Mouse (Mus musculus) urinary bladder, postnatal 10 days (tissue): ENCODE measurements around the gene Mrpl33.

Experiments
- DNase-seq: peaks from one replicate; pipeline ENCODE4 v3.0.0; 2022; ENCODE audit warnings: low spot score

Mrpl33 gene

GRCm38 (mm10) chr5:31698931-31699330, 102.2 kb downstream of the Mrpl33 start:
- DNase-seq = no peak

- no peak for DNase-seq
Observed at GRCm38 (mm10) chr5:31699397-31699796, 102.7 kb downstream of the Mrpl33 start.

- DNase-seq = no peak
Observed at GRCm38 (mm10) chr5:31704971-31705370, 108.2 kb downstream of the Mrpl33 start.

GRCm38 (mm10) chr5:31706826-31707225, 110.1 kb downstream of the Mrpl33 start:
- DNase-seq = no peak

GRCm38 (mm10) chr5:31709389-31709788, 112.7 kb downstream of the Mrpl33 start:
- DNase-seq = no peak

GRCm38 (mm10) chr5:31713280-31713711, 116.6 kb downstream of the Mrpl33 start:
- DNase-seq = no peak

- no peak for DNase-seq
Observed at GRCm38 (mm10) chr5:31713841-31714264, 117.1 kb downstream of the Mrpl33 start.
